Mouse (Mus musculus): ENCODE data around the gene Efcab7. TPM values are rescaled to one million over a fixed set of nuclear protein-coding genes. Genes with fewer than 3 reads are reported as not detected.

Gene Efcab7
- 1.6 to 5.9 TPM (median 3.9 TPM) in 3 replicates for total RNA-seq (2017)

- ATAC-seq (replicated peaks; ENCODE audit: insufficient number of reproducible peaks, low FRiP score, low TSS enrichment, poor library complexity, severe bottlenecking) = peak; percentile 93
Observed at GRCm38 (mm10) chr4:99829094-99830073, at the start of gene Efcab7. Gene Efcab7, plus strand, starts transcription at chr4:99829198.

- no peak for ATAC-seq (replicated peaks; ENCODE audit: insufficient number of reproducible peaks, low FRiP score, low TSS enrichment, poor library complexity, severe bottlenecking)
Observed at GRCm38 (mm10) chr4:99792365-99792764, 36.6 kb upstream of the Efcab7 start.

- no peak for ATAC-seq (replicated peaks; ENCODE audit: insufficient number of reproducible peaks, low FRiP score, low TSS enrichment, poor library complexity, severe bottlenecking)
Observed at GRCm38 (mm10) chr4:99816697-99817460, 12.1 kb upstream of the Efcab7 start.

GRCm38 (mm10) chr4:99828337-99828736 is 661 bp upstream of the Efcab7 start:
- ATAC-seq (replicated peaks; ENCODE audit: insufficient number of reproducible peaks, low FRiP score, low TSS enrichment, poor library complexity, severe bottlenecking) = no peak

GRCm38 (mm10) chr4:99828739-99829093 is 282 bp upstream of the Efcab7 start:
- no peak for ATAC-seq (replicated peaks; ENCODE audit: insufficient number of reproducible peaks, low FRiP score, low TSS enrichment, poor library complexity, severe bottlenecking)

- no peak for ATAC-seq (replicated peaks; ENCODE audit: insufficient number of reproducible peaks, low FRiP score, low TSS enrichment, poor library complexity, severe bottlenecking)
Observed at GRCm38 (mm10) chr4:99881882-99882281, 52.9 kb downstream of the Efcab7 start.

- no peak for ATAC-seq (replicated peaks; ENCODE audit: insufficient number of reproducible peaks, low FRiP score, low TSS enrichment, poor library complexity, severe bottlenecking)
Observed at GRCm38 (mm10) chr4:99882405-99882804, 53.4 kb downstream of the Efcab7 start.

- no peak for ATAC-seq (replicated peaks; ENCODE audit: insufficient number of reproducible peaks, low FRiP score, low TSS enrichment, poor library complexity, severe bottlenecking)
Observed at GRCm38 (mm10) chr4:99913894-99914451, 85.0 kb downstream of the Efcab7 start.

GRCm38 (mm10) chr4:99926380-99926779 is 97.4 kb downstream of the Efcab7 start:
- no peak for ATAC-seq (replicated peaks; ENCODE audit: insufficient number of reproducible peaks, low FRiP score, low TSS enrichment, poor library complexity, severe bottlenecking)

GRCm38 (mm10) chr4:99928521-99928920 is 99.5 kb downstream of the Efcab7 start:
- ATAC-seq (replicated peaks; ENCODE audit: insufficient number of reproducible peaks, low FRiP score, low TSS enrichment, poor library complexity, severe bottlenecking) = no peak

- peak; percentile 85 for ATAC-seq (replicated peaks; ENCODE audit: insufficient number of reproducible peaks, low FRiP score, low TSS enrichment, poor library complexity, severe bottlenecking)
Observed at GRCm38 (mm10) chr4:99929149-99929612, 100.2 kb downstream of the Efcab7 start, which contains the start of gene Pgm1. Gene Pgm1, plus strand, starts transcription at chr4:99929414.

- peak; percentile 45 for ATAC-seq (replicated peaks; ENCODE audit: insufficient number of reproducible peaks, low FRiP score, low TSS enrichment, poor library complexity, severe bottlenecking)
Observed at GRCm38 (mm10) chr4:99929613-99930517, 100.9 kb downstream of the Efcab7 start, which contains the start of gene Itgb3bp. Gene Itgb3bp, minus strand, starts transcription at chr4:99929813.

GRCm38 (mm10) chr4:99930518-99931239 is 101.7 kb downstream of the Efcab7 start:
- ATAC-seq (replicated peaks; ENCODE audit: insufficient number of reproducible peaks, low FRiP score, low TSS enrichment, poor library complexity, severe bottlenecking) = no peak

GRCm38 (mm10) chr4:99931240-99931580 is 102.2 kb downstream of the Efcab7 start:
- ATAC-seq (replicated peaks; ENCODE audit: insufficient number of reproducible peaks, low FRiP score, low TSS enrichment, poor library complexity, severe bottlenecking) = no peak

GRCm38 (mm10) chr4:99931807-99932206 is 102.8 kb downstream of the Efcab7 start:
- ATAC-seq (replicated peaks; ENCODE audit: insufficient number of reproducible peaks, low FRiP score, low TSS enrichment, poor library complexity, severe bottlenecking) = no peak

GRCm38 (mm10) chr4:99934859-99935258 is 105.9 kb downstream of the Efcab7 start:
- ATAC-seq (replicated peaks; ENCODE audit: insufficient number of reproducible peaks, low FRiP score, low TSS enrichment, poor library complexity, severe bottlenecking) = no peak

GRCm38 (mm10) chr4:99936278-99936677 is 107.3 kb downstream of the Efcab7 start:
- ATAC-seq (replicated peaks; ENCODE audit: insufficient number of reproducible peaks, low FRiP score, low TSS enrichment, poor library complexity, severe bottlenecking) = no peak
